Mouse (Mus musculus): ENCODE data around the gene Ccdc183. TPM values are rescaled to one million over a fixed set of nuclear protein-coding genes. Genes with fewer than 3 reads are reported as not detected.

Ccdc183 gene
- polyA plus RNA-seq (2017; shearing (Covaris generic)): 0.22 TPM

GRCm38 (mm10) chr2:25617578-25617977 is at the start of gene Ccdc183:
TSS of gene Ccdc183 (minus strand) at chr2:25617678.

GRCm38 (mm10) chr2:25657652-25658051 is 40.2 kb upstream of the Ccdc183 start, which contains the start of gene Lcn5:
TSS of gene Lcn5 (plus strand) at chr2:25657952.

DNA sequence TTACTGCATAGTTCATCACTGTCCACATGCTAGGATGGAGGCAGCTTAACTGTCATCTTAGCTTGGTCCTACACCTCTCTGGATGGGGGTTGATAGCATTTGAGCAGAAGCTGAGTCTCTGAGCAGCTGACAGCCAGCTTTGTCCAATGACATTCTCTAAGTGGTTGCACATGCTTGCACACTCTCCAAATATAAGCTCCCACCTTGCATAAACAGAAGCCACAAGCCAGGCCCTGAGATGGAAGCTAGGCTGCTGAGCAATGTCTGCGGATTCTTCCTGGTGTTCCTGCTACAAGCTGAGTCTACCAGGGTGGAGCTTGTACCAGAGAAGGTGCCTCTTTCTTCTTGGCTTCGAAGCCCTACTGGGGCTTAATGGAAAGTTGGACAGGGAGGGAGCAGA is 35.4 kb upstream of the Ccdc183 start, which contains the start of gene Lcn8:
Lcn8 (plus strand) TSS at position 219 of the 400 bp plus-strand sequence.

GRCm38 (mm10) chr2:25627811-25628210 is 10.3 kb upstream of the Ccdc183 start, which contains the start of gene Fcna:
TSS of gene Fcna (minus strand) at chr2:25628030.

GRCm38 (mm10) chr2:25621229-25622200 is 4.0 kb upstream of the Ccdc183 start, which contains the start of gene Tmem141:
TSS of gene Tmem141 (minus strand) at chr2:25622005.

GRCm38 (mm10) chr2:25607761-25608622 is 9.5 kb downstream of the Ccdc183 start, which contains the start of gene Rabl6:
TSS of gene Rabl6 (minus strand) at chr2:25608521.

DNA sequence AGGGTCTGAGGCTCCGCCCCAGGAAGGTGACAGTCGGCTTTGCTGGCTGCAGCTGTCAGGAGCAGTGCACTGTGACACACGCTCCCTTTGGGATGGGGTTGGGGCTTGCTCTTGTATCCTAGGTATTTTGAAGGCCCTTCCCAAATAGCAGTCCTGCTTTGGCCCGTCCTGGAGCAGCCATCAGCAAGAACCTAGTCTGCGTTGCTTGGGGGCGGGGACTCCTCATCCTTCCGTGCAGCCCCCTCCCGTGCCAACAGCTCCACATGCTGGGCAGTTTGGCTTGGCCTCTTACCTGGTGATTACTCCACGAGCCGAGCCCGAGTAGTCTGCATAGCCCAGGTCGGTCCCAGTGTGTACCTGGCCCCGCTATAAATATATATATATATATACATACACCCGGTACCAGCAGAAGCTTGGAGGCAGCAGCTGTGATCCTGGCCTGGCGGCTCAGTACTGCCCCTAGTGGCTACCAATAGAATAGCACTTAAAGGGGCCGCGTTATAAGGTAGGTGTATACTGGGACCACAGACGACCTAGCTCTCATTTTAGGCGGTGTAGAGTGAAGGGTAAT is 36.1 kb downstream of the Ccdc183 start, which contains the start of gene Ajm1:
Ajm1 (minus strand) TSS at position 464 of the 571 bp plus-strand sequence.

DNA sequence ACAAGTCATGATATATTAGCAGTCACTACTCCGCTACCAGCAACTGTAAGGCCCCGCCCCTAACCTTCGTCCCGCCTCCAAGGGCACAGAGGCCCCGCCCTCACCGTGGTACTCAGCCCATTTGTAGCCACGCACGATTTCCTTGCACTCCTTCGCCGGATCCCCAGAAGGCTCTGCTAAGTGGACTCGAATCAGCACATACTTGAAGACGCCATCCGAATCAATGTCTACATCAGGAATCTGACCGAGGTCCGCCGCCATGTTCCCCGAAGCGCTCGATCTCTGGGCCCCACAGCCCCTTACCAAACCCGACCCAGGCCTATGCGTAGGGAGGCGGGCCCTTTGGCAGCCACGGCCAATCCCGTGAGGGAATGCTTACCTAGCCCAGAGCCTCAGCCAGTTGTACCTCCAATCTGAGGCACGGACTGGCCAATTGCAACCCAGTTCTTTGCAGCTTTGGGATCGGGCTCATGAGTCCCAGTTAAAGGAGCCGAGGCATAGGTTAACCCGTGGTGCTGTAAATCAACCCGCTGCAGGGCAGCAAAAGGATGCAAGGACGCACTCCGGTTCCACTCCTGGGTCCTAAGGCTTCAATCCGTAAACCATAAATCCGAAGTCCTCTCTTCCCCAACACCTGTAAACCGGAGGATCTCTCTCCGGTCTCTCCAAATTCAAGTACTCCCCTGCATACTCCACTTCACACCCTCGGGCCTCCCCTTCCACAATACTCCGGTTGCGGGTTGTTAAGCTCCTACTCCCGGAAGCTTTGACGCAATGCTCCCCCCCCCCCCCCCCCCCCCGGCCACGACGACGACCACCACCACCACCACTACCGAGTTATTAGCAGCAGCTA is 42.7 kb downstream of the Ccdc183 start, which contains the start of the genes Mamdc4 and Phpt1:
Mamdc4 (minus strand) TSS at position 267 of the 853 bp plus-strand sequence.
Phpt1 (minus strand) TSS at position 646 of the 853 bp plus-strand sequence.

Other genes with a start within 250 kb of the Ccdc183 start
- gene Sapcd2, start 245.4 kb downstream of the Ccdc183 start, polyA plus RNA-seq (2017; shearing (Covaris generic)): not detected
- not detected for gene Entpd2, start 221.8 kb downstream of the Ccdc183 start, polyA plus RNA-seq (2017; shearing (Covaris generic))
- gene Npdc1, start 218.3 kb downstream of the Ccdc183 start, polyA plus RNA-seq (2017; shearing (Covaris generic)): 2.1 TPM
- 0.26 TPM for gene Fut7, start 194.4 kb downstream of the Ccdc183 start, polyA plus RNA-seq (2017; shearing (Covaris generic))
- gene Abca2, start 189.0 kb downstream of the Ccdc183 start, polyA plus RNA-seq (2017; shearing (Covaris generic)): 51.3 TPM
- 1.0 TPM for gene Clic3, start 160.8 kb downstream of the Ccdc183 start, polyA plus RNA-seq (2017; shearing (Covaris generic))
- gene Paxx, start 156.6 kb downstream of the Ccdc183 start, polyA plus RNA-seq (2017; shearing (Covaris generic)): 50.2 TPM
- not detected for gene Ptgds, start 147.6 kb downstream of the Ccdc183 start, polyA plus RNA-seq (2017; shearing (Covaris generic))
- gene Lcn12, start 123.8 kb downstream of the Ccdc183 start, polyA plus RNA-seq (2017; shearing (Covaris generic)): not detected
- 71.7 TPM for gene Fbxw5, start 116.9 kb downstream of the Ccdc183 start, polyA plus RNA-seq (2017; shearing (Covaris generic))
- gene C8g, start 116.0 kb downstream of the Ccdc183 start, polyA plus RNA-seq (2017; shearing (Covaris generic)): 4.6 TPM
- gene Traf2, start 70.7 kb downstream of the Ccdc183 start, polyA plus RNA-seq (2017; shearing (Covaris generic)): 81.5 TPM
- 237 TPM for gene Edf1, start 59.8 kb downstream of the Ccdc183 start, polyA plus RNA-seq (2017; shearing (Covaris generic))
- gene Mamdc4, start 42.8 kb downstream of the Ccdc183 start, polyA plus RNA-seq (2017; shearing (Covaris generic)): 1.4 TPM
- gene Phpt1, start 42.5 kb downstream of the Ccdc183 start, polyA plus RNA-seq (2017; shearing (Covaris generic)): 49.8 TPM
- gene Ajm1, start 35.9 kb downstream of the Ccdc183 start, polyA plus RNA-seq (2017; shearing (Covaris generic)): 1.1 TPM
- 33.1 TPM for gene Rabl6, start 9.2 kb downstream of the Ccdc183 start, polyA plus RNA-seq (2017; shearing (Covaris generic))
- 4.9 TPM for gene Tmem141, start 4.3 kb upstream of the Ccdc183 start, polyA plus RNA-seq (2017; shearing (Covaris generic))
- gene Fcna, start 10.4 kb upstream of the Ccdc183 start, polyA plus RNA-seq (2017; shearing (Covaris generic)): not detected
- not detected for gene Lcn8, start 35.4 kb upstream of the Ccdc183 start, polyA plus RNA-seq (2017; shearing (Covaris generic))
- gene Lcn5, start 40.3 kb upstream of the Ccdc183 start, polyA plus RNA-seq (2017; shearing (Covaris generic)): not detected
- not detected for gene Lcn6, start 59.1 kb upstream of the Ccdc183 start, polyA plus RNA-seq (2017; shearing (Covaris generic))
- 0.46 TPM for gene Lcn10, start 65.0 kb upstream of the Ccdc183 start, polyA plus RNA-seq (2017; shearing (Covaris generic))
- gene Obp2a, start 82.4 kb upstream of the Ccdc183 start, polyA plus RNA-seq (2017; shearing (Covaris generic)): not detected
- 23.6 TPM for gene Bmyc, start 89.1 kb upstream of the Ccdc183 start, polyA plus RNA-seq (2017; shearing (Covaris generic))
- not detected for gene Obp2b, start 119.3 kb upstream of the Ccdc183 start, polyA plus RNA-seq (2017; shearing (Covaris generic))
- gene Lcn3, start 147.9 kb upstream of the Ccdc183 start, polyA plus RNA-seq (2017; shearing (Covaris generic)): not detected
- gene Lcn11, start 159.3 kb upstream of the Ccdc183 start, polyA plus RNA-seq (2017; shearing (Covaris generic)): not detected
- not detected for gene Gm13539, start 164.6 kb upstream of the Ccdc183 start, polyA plus RNA-seq (2017; shearing (Covaris generic))
- 0.73 TPM for gene Glt6d1, start 198.2 kb upstream of the Ccdc183 start, polyA plus RNA-seq (2017; shearing (Covaris generic))
- not detected for gene Lcn9, start 205.5 kb upstream of the Ccdc183 start, polyA plus RNA-seq (2017; shearing (Covaris generic))
- gene Sohlh1, start 229.6 kb upstream of the Ccdc183 start, polyA plus RNA-seq (2017; shearing (Covaris generic)): not detected
- gene Kcnt1, start 246.1 kb upstream of the Ccdc183 start, polyA plus RNA-seq (2017; shearing (Covaris generic)): 0.15 TPM